Mouse (Mus musculus): Measurements from ENCODE around the gene Parp8.

Gene Parp8

DNA sequence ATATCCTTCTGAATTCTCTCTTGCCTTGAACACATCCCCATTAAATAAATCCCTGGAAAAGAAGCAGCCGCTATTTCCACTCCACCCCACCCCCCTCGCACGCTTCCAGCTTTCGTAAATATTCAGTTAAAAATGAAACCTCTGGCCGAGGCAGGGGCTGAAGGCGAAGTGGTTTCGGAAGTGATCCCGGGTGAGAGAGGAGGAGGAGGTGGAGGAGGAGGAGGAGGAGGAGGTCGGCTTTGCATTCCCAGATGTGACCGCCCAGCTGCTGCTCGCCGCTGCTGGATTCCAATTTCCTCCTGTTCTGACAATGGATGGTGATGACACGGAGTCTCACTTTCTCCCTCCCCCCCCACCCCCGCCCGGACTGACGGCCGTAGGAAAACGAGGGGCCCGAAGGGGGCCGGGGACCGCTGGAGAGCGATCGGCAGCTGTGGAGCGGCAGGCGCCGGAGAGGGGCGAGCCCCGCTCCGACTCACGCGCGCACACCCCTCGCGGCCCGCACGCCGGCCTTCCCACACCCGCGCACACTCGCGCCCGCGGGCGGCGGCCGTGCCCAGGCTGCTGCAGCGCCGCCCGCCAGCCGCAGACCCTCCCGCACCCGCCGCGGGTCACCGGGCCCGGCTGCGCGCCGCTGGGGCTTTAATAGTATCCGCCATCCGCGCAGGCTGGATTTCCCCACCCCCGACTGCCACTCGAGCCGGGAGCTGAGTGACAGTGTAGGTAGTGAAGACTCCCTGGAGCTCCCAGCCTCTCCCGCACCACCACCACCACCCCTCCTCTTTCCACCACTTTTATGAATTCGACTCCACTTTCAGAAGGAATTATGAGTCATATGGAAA is at the start of gene Parp8:
Gene Parp8, minus strand, starts transcription at position 312 of the 842 bp plus-strand sequence.
- in situ Hi-C loops (cut with MboI; ENCODE audit: low sequenced_read_pairs) = no loop called here

GRCm38 (mm10) chr13:117062628-117063315 is 37.4 kb upstream of the Parp8 start:
- in situ Hi-C loops (cut with MboI; ENCODE audit: low sequenced_read_pairs) = no loop called here

DNA sequence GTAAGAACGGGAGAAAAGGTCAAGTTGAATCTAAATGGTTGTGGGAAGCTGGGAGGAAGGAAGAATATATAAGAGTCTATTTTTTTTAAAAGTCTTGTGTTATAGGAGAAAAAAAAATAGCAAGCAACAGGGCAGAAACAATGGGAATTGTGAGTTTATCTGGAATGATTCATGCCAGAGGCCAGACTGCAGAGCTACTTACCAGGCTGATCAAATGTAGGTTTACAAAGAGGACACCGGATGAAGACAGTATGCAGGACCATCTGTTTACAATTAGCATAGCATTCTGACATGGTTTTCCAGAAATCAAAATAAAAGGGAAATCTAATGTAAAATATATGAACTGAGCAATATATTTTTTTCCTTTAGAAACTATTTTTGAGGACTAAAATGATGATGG is 31.1 kb upstream of the Parp8 start:
- in situ Hi-C loops (cut with MboI; ENCODE audit: low sequenced_read_pairs) = no loop called here

DNA sequence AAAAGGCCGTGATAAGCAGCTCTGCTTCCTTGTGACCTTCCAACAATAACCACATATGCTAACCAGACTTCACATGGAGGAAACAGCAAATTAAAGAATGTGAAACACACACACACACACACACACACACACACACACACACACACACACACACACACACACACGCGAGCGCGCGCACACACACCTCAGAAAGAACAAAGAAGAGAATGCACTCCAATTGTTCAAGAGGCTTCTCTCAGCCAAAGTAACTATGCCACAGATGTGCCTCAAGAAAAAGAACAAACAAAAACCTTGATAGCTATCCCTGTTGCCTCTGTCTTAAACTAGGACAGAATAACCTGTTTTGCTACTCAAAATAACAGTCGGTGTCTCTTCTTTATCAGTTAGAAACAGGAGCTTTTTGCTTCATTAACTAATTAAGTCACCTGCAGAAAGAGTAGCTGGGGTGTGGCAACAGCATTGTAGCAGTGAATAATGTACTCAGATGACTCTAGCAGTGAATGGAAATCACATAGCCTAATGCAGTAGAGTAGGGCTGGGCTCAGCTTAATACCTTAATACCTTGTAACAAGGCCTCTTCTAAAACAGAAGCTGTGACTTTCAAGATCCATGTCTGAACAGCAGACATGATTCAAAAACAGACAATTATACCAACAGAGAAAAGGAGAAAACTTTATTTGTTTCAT is 29.6 kb upstream of the Parp8 start:
- in situ Hi-C loops (cut with MboI; ENCODE audit: low sequenced_read_pairs) = no loop called here

DNA sequence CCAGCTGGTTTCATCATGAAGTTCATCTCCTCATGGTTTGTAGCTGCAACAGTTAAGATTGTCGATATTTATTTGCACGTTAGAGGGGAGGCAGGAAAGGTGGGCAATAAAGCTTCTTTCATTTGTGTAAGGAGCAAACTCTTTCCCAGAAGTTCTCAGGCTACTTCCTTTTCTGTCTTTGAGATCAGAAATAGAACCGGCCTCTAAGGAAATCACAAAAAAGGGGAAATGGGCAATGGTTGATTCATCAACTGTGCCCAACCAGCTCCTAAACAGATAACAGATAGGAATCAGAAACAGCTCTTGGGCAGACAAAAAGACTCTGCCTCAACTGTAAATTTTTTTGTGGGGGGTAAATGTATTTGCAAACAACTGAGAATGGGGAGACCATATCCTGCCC is 27.4 kb upstream of the Parp8 start:
- in situ Hi-C loops (cut with MboI; ENCODE audit: low sequenced_read_pairs) = no loop called here

- in situ Hi-C loops (cut with MboI; ENCODE audit: low sequenced_read_pairs) = no loop called here
Observed at GRCm38 (mm10) chr13:117048541-117048971, 23.2 kb upstream of the Parp8 start.

- in situ Hi-C loops (cut with MboI; ENCODE audit: low sequenced_read_pairs) = no loop called here
Observed at GRCm38 (mm10) chr13:117043567-117043966, 18.2 kb upstream of the Parp8 start.

DNA sequence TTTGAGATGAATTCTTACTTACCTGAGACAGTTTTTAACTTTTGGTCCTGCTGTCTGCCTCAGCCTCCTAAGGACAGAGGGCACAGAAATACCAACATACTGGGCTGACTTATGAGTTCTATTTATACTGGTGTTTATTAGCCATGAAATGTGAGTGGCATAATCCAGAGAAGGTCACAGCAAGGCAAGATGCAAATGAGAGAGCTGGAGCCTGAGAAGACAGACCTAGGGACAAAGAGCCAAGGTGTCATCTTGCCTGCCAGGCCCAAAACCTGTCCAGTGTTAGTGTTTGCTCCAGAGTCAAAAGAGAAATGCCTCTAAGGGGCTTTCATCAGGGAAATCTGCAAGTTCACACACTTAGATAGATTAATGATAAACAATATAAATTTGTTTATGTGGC is 15.7 kb upstream of the Parp8 start:
- in situ Hi-C loops (cut with MboI; ENCODE audit: low sequenced_read_pairs) = no loop called here

DNA sequence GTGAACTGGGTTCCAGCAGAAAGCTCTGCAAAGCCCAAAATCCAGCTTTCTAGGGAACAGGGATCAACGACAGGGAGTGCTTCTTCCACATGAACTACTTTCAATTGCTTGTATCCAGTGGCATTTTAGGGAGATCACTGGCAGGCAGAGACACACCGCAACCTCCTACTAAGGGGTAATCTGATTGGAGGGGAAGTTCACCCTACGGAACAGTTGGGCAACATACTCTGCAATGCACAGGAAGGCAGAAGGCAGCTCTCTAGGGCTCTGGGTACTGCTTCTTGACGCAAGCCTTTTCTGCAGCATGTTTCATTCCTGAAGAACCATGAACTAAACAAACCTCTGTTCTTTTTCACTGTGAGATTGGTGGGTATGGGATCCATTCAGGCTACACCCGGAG is 10.9 kb upstream of the Parp8 start:
- in situ Hi-C loops (cut with MboI; ENCODE audit: low sequenced_read_pairs) = no loop called here

GRCm38 (mm10) chr13:117035121-117035520 is 9.8 kb upstream of the Parp8 start:
- in situ Hi-C loops (cut with MboI; ENCODE audit: low sequenced_read_pairs) = no loop called here

DNA sequence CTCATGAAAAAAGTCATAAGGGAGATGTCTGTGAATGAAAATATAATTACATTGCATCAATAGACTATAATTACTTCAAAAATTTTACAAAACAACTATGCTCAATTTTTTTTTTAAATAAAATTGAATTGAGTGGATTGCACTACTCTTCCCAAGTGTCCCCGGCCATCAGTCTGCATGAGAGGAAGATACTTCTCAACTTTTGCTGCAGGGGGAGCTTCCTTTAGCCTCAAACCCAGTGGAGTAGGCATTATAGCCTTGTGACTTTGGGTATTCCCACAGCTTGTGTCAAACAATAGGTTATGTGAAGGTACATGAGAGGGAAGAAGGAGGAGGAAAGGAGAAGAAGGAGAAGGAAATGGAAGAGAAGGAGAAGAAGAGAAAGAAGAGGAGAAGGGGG is 9.3 kb upstream of the Parp8 start:
- in situ Hi-C loops (cut with MboI; ENCODE audit: low sequenced_read_pairs) = no loop called here

- in situ Hi-C loops (cut with MboI; ENCODE audit: low sequenced_read_pairs) = no loop called here
Observed at GRCm38 (mm10) chr13:117033676-117034308, 8.5 kb upstream of the Parp8 start.

- in situ Hi-C loops (cut with MboI; ENCODE audit: low sequenced_read_pairs) = no loop called here
Observed at GRCm38 (mm10) chr13:117032402-117032801, 7.1 kb upstream of the Parp8 start.

- in situ Hi-C loops (cut with MboI; ENCODE audit: low sequenced_read_pairs) = no loop called here
Observed at GRCm38 (mm10) chr13:117031546-117031945, 6.2 kb upstream of the Parp8 start.

- in situ Hi-C loops (cut with MboI; ENCODE audit: low sequenced_read_pairs) = no loop called here
Observed at GRCm38 (mm10) chr13:117028221-117028620, 2.9 kb upstream of the Parp8 start.

DNA sequence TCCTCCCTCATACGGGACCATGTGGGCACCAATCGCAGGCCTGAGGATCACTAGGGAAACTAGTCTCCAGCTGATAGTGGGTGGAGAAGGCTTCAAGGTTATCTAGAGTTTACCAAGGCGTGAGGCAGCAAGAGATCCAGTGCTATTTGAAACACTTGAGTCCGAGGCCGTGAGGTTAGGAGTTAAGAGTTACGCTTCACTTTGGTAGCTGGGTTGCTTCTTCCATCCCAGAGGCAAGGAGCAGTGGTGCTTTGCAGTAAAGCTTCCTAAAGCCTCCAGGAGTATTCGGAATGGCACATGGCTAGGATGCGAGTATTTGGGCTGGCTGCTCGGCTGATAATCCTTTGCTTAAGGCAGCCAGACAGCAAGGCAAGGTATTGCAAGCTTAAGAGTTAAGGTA is 2.0 kb upstream of the Parp8 start:
- in situ Hi-C loops (cut with MboI; ENCODE audit: low sequenced_read_pairs) = no loop called here

GRCm38 (mm10) chr13:117026276-117026780 is 991 bp upstream of the Parp8 start:
- in situ Hi-C loops (cut with MboI; ENCODE audit: low sequenced_read_pairs) = no loop called here

- in situ Hi-C loops (cut with MboI; ENCODE audit: low sequenced_read_pairs) = no loop called here
Observed at GRCm38 (mm10) chr13:117024916-117025225, 466 bp downstream of the Parp8 start.

- in situ Hi-C loops (cut with MboI; ENCODE audit: low sequenced_read_pairs) = no loop called here
Observed at GRCm38 (mm10) chr13:117024127-117024915, 1.0 kb downstream of the Parp8 start.

GRCm38 (mm10) chr13:117023346-117024050 is 1.8 kb downstream of the Parp8 start:
- in situ Hi-C loops (cut with MboI; ENCODE audit: low sequenced_read_pairs) = no loop called here

All from CH12F3 (cell line).